Mouse (Mus musculus) kidney, postnatal 0 days (tissue): ENCODE data around the gene Olfr522. TPM values are rescaled to one million over a fixed set of nuclear protein-coding genes. Genes with fewer than 3 reads are reported as not detected.

Experiments used
- ATAC-seq: fragments of 200-750 bp; cut with Nextera tagmentation; replicated peaks from 2 replicates; pipeline ENCODE4 v1.8.0; 2017; ENCODE audit warnings: low read depth, moderate number of reproducible peaks, moderate TSS enrichment, moderate library complexity; ENCODE audit not compliant: low FRiP score
- DNase-seq: peaks from one replicate; pipeline ENCODE4 v3.0.0-alpha.2; 2016; ENCODE audit warnings: low spot score
- H3K27ac ChIP-seq: fragments of 300-500 bp; sonication (generic); 2 replicates; pipeline ENCODE4 v1.5.1; 2014; ENCODE audit warnings: mild to moderate bottlenecking
- H3K27me3 ChIP-seq: fragments of 300-500 bp; sonication (generic); 2 replicates; pipeline ENCODE4 v1.6.1; 2014; ENCODE audit warnings: low read length, mixed read lengths; ENCODE audit not compliant: insufficient read depth
- H3K36me3 ChIP-seq: fragments of 300-500 bp; sonication (generic); 2 replicates; pipeline ENCODE4 v1.6.1; 2014; ENCODE audit warnings: low read length, mixed read lengths; ENCODE audit not compliant: insufficient read depth
- H3K4me1 ChIP-seq: fragments of 300-500 bp; sonication (generic); replicated peaks from 2 replicates; pipeline ENCODE4 v1.6.1; 2014; ENCODE audit warnings: antibody characterized with exemption, low read length, mixed read lengths; ENCODE audit not compliant: insufficient read depth
- H3K4me2 ChIP-seq: fragments of 300-500 bp; sonication (generic); 2 replicates; pipeline ENCODE4 v1.6.1; 2014; ENCODE audit warnings: mild to moderate bottlenecking, low read length, moderate library complexity, mixed read lengths
- H3K4me3 ChIP-seq: fragments of 300-500 bp; sonication (generic); replicated peaks from 2 replicates; pipeline ENCODE4 v1.5.1; 2014; ENCODE audit warnings: low read depth, low read length
- H3K9ac ChIP-seq: fragments of 300-500 bp; sonication (generic); 2 replicates; pipeline ENCODE4 v1.6.1; 2014; ENCODE audit warnings: low read depth, low read length
- H3K9me3 ChIP-seq: fragments of 300-500 bp; sonication (generic); replicated peaks from 2 replicates; pipeline ENCODE4 v1.6.1; 2016; ENCODE audit warnings: low read length, inconsistent platforms, mixed read lengths
- CTCF ChIP-seq: IDR thresholded peaks from 2 replicates; pipeline ENCODE4 v1.5.1; 2016; ENCODE audit warnings: antibody characterized with exemption, low read depth, mild to moderate bottlenecking, moderate library complexity
- WGBS: fragments of 180-500 bp; shearing (Covaris S2); extraction: QIAGEN DNeasy Blood & Tissue Kit; methylation state at CpG from one replicate; pipeline ENCODE4 v1.1.7; 2014; 5-methylcytosine and 5-hydroxymethylcytosine counted together
- polyA plus RNA-seq: library from polyadenylated mRNA; unstranded; fragments of >200 nt; fragmentation: Nextera tagmentation; extraction: Ambion mirVana; gene quantifications from 2 replicates; pipeline ENCODE4 v1.2.1, GENCODE M21; 2015

The Olfr522 gene
- polyA plus RNA-seq, 1 experiment from 2014 or later: not detected

GRCm38 (mm10) chr7:140127911-140128310 is 36.7 kb downstream of the Olfr522 start:
- Histone ChIP-seq H3K4me2 (no peak overlapping the region), H3K4me1 (no peaks in the 10 kb centered on the region; the same call in 1 of the 2 replicates), H3K9ac (no peak overlapping the region), H3K27ac (no peak overlapping the region), H3K36me3 (peaks cover 12% of the 10 kb centered on the region; the same call in 1 of the 2 replicates), H3K9me3 (no peaks in the 10 kb centered on the region), H3K4me3 (no peak overlapping the region), H3K27me3 (no peaks in the 10 kb centered on the region)
- WGBS: 81% methylated on average over 2 of the region's 2 CpGs
- no peak for DNase-seq
- no peak for TF ChIP-seq CTCF
- ATAC-seq: no peak

GRCm38 (mm10) chr7:140126934-140127333 is 37.6 kb downstream of the Olfr522 start:
- no peak for TF ChIP-seq CTCF
- 94% methylated on average over 3 of the region's 3 CpGs for WGBS
- no peak overlapping the region for H3K4me3 ChIP-seq
- no peak overlapping the region for H3K9ac ChIP-seq
- no peak overlapping the region for H3K4me2 ChIP-seq
- H3K9me3 ChIP-seq: no peaks in the 10 kb centered on the region
- peaks cover 12% of the 10 kb centered on the region; the same call in 1 of the 2 replicates for H3K36me3 ChIP-seq
- ATAC-seq: no peak
- DNase-seq: no peak
- H3K4me1 ChIP-seq: no peaks in the 10 kb centered on the region; the same call in 1 of the 2 replicates
- H3K27ac ChIP-seq: no peak overlapping the region
- H3K27me3 ChIP-seq: no peaks in the 10 kb centered on the region

GRCm38 (mm10) chr7:140126022-140126350 is 38.6 kb downstream of the Olfr522 start:
- Histone ChIP-seq H3K9me3 (no peaks in the 10 kb centered on the region), H3K4me3 (peak overlapping the region; percentile 84), H3K4me1 (no peaks in the 10 kb centered on the region; the same call in 1 of the 2 replicates), H3K4me2 (peak overlapping the region; percentile 86), H3K27me3 (no peaks in the 10 kb centered on the region), H3K27ac (peak overlapping the region; percentile 73), H3K36me3 (peaks cover 12% of the 10 kb centered on the region; the same call in 1 of the 2 replicates), H3K9ac (peak overlapping the region; percentile 91)
- ATAC-seq: no peak; the same call in none of the 2 replicates
- TF ChIP-seq CTCF: no peak
- WGBS: 12% methylated on average over 5 of the region's 5 CpGs
- DNase-seq: no peak

GRCm38 (mm10) chr7:140125278-140126021 is 39.1 kb downstream of the Olfr522 start:
- Histone ChIP-seq H3K4me1 (no peaks in the 10 kb centered on the region; the same call in 1 of the 2 replicates), H3K9ac (peak overlapping the region; percentile 91), H3K27ac (peak overlapping the region; percentile 73), H3K4me3 (peak overlapping the region; percentile 84), H3K9me3 (no peaks in the 10 kb centered on the region), H3K36me3 (peaks cover 9% of the 10 kb centered on the region; the same call in 1 of the 2 replicates), H3K27me3 (no peaks in the 10 kb centered on the region), H3K4me2 (peak overlapping the region; percentile 86)
- ATAC-seq (peak; percentile 97), DNase-seq (peak; percentile 98)
- 2% methylated on average over 40 of the region's 40 CpGs for WGBS
- TF ChIP-seq CTCF: no peak

GRCm38 (mm10) chr7:140124382-140124781 is 40.2 kb downstream of the Olfr522 start:
- no peak for TF ChIP-seq CTCF
- WGBS: 91% methylated on average over 1 of the region's 1 CpGs
- no peak overlapping the region for H3K4me3 ChIP-seq
- ATAC-seq (no peak), DNase-seq (no peak)
- no peaks in the 10 kb centered on the region; the same call in 1 of the 2 replicates for H3K4me1 ChIP-seq
- no peak overlapping the region for H3K4me2 ChIP-seq
- H3K36me3 ChIP-seq: no peaks in the 10 kb centered on the region
- H3K9ac ChIP-seq: no peak overlapping the region
- no peak overlapping the region for H3K27ac ChIP-seq
- H3K27me3 ChIP-seq: no peaks in the 10 kb centered on the region
- no peaks in the 10 kb centered on the region for H3K9me3 ChIP-seq

GRCm38 (mm10) chr7:140122765-140123164 is 41.8 kb downstream of the Olfr522 start:
- no peak for DNase-seq
- Histone ChIP-seq H3K4me3 (no peak overlapping the region), H3K4me2 (no peak overlapping the region), H3K27me3 (no peaks in the 10 kb centered on the region), H3K36me3 (no peaks in the 10 kb centered on the region), H3K9ac (no peak overlapping the region), H3K27ac (no peak overlapping the region), H3K9me3 (no peaks in the 10 kb centered on the region), H3K4me1 (no peaks in the 10 kb centered on the region; the same call in 1 of the 2 replicates)
- no peak for TF ChIP-seq CTCF
- no peak for ATAC-seq
- WGBS: 37% methylated on average over 4 of the region's 4 CpGs
